In genomic region chr7:92181959-92182612, GRCm38 (mm10) we compare ENCODE assay signal across 7 mouse cellular contexts.
DNase-seq lines count a peak whose midpoint lies in the region; ATAC-seq and TF ChIP-seq lines count a peak whose summit lies in the region.

No protein-coding gene starts in this region.

- no peak for TF ChIP-seq CTCF in cerebellum, adult 2 months (IDR thresholded peaks at IDR 0.05; ENCODE audit: borderline replicate concordance, insufficient read depth, low read depth, low read length)

- H3K27ac ChIP-seq in forebrain, embryonic 11.5 days (ENCODE audit: low read depth, low read length), result no peak overlapping the region
- no peak overlapping the region for H3K27ac ChIP-seq in hindbrain, embryonic 12.5 days
- no peak overlapping the region for H3K27ac ChIP-seq in midbrain, embryonic 15.5 days
- H3K27ac ChIP-seq in cerebellum, adult 2 months (ENCODE audit: insufficient read depth, low read length), result no peak overlapping the region

- peaks cover 9% of the 10 kb centered on the region for H3K4me1 ChIP-seq in forebrain, embryonic 11.5 days (replicated peaks; ENCODE audit: control insufficient read depth, insufficient read depth, low read length)
- peaks cover 18% of the 10 kb centered on the region for H3K4me1 ChIP-seq in hindbrain, embryonic 12.5 days
- peaks cover 20% of the 10 kb centered on the region for H3K4me1 ChIP-seq in midbrain, embryonic 15.5 days
- peaks cover 4% of the 10 kb centered on the region; the same call in 1 of the 2 replicates for H3K4me1 ChIP-seq in cerebellum, adult 2 months (ENCODE audit: control insufficient read depth, insufficient read depth, low read length)

- WGBS in forebrain, embryonic 11.5 days, result 7% methylated on average over 10 of the region's 10 CpGs
- WGBS in hindbrain, embryonic 12.5 days, result 12% methylated on average over 10 of the region's 10 CpGs
- 8% methylated on average over 10 of the region's 10 CpGs for WGBS in midbrain, embryonic 15.5 days
- 74% methylated on average over 10 of the region's 10 CpGs for WGBS in cerebellum, adult 2 months

- no peaks in the 10 kb centered on the region for H3K9me3 ChIP-seq in forebrain, embryonic 11.5 days (ENCODE audit: control insufficient read depth, low read length)
- H3K9me3 ChIP-seq in hindbrain, embryonic 12.5 days (replicated peaks), result no peaks in the 10 kb centered on the region
- H3K9me3 ChIP-seq in midbrain, embryonic 15.5 days, result no peaks in the 10 kb centered on the region

- peak overlapping the region; percentile 18; the same call in 1 of the 2 replicates for H3K4me2 ChIP-seq in forebrain, embryonic 11.5 days (ENCODE audit: low read depth, low read length, severe bottlenecking)
- H3K4me2 ChIP-seq in hindbrain, embryonic 12.5 days (replicated peaks), result peak overlapping the region; percentile 57
- H3K4me2 ChIP-seq in midbrain, embryonic 15.5 days, result peak overlapping the region; percentile 48

- H3K4me3 ChIP-seq in forebrain, embryonic 11.5 days (ENCODE audit: low read depth, low read length), result no peak overlapping the region
- H3K4me3 ChIP-seq in hindbrain, embryonic 12.5 days, result 0 out of 2 replicates have a peak overlapping the region, but pooled peaks have one; percentile 25
- H3K4me3 ChIP-seq in midbrain, embryonic 15.5 days, result no peak overlapping the region
- H3K4me3 ChIP-seq in cerebellum, adult 2 months (replicated peaks; ENCODE audit: insufficient read depth, low read depth, low read length), result no peak overlapping the region

- no peak overlapping the region for H3K9ac ChIP-seq in forebrain, embryonic 11.5 days (ENCODE audit: low read length)
- H3K9ac ChIP-seq in hindbrain, embryonic 12.5 days, result no peak overlapping the region
- H3K9ac ChIP-seq in midbrain, embryonic 15.5 days, result no peak overlapping the region

- no peaks in the 10 kb centered on the region for H3K36me3 ChIP-seq in forebrain, embryonic 11.5 days (ENCODE audit: control insufficient read depth, insufficient read depth, low read length)
- H3K36me3 ChIP-seq in hindbrain, embryonic 12.5 days, result no peaks in the 10 kb centered on the region
- no peaks in the 10 kb centered on the region for H3K36me3 ChIP-seq in midbrain, embryonic 15.5 days (replicated peaks)

- no peak for TF ChIP-seq POLR2A in cerebellum, adult 2 months (IDR thresholded peaks at IDR 0.05; ENCODE audit: borderline replicate concordance, insufficient read depth, low read length)

- peak; percentile 50 for DNase-seq in forebrain, embryonic 11.5 days (ENCODE audit: low spot score)
- no peak for DNase-seq in cerebellum, adult 2 months
- no peak for DNase-seq in cerebellum, adult 18-20 months
- DNase-seq in layer of hippocampus, postnatal 36 days, result no peak

- peak; percentile 88 for ATAC-seq in common myeloid progenitor, adult 5-6 weeks (replicated peaks; ENCODE audit: low read depth, poor library complexity, severe bottlenecking)
- peak; percentile 34 for ATAC-seq in forebrain, embryonic 11.5 days (replicated peaks; ENCODE audit: low FRiP score)
- ATAC-seq in hindbrain, embryonic 12.5 days (ENCODE audit: low FRiP score), result peak; percentile 57; the same call in 1 of the 2 replicates
- peak; percentile 61 for ATAC-seq in midbrain, embryonic 15.5 days (replicated peaks)

- H3K27me3 ChIP-seq in forebrain, embryonic 11.5 days (ENCODE audit: control insufficient read depth, insufficient read depth, low read length), result no peaks in the 10 kb centered on the region
- peaks cover 19% of the 10 kb centered on the region; the same call in 1 of the 2 replicates for H3K27me3 ChIP-seq in hindbrain, embryonic 12.5 days
- H3K27me3 ChIP-seq in midbrain, embryonic 15.5 days (replicated peaks), result 0 out of 2 replicates have a peak, but pooled peaks cover 4% of the 10 kb centered on the region
- no peaks in the 10 kb centered on the region; the same call in 1 of the 2 replicates for H3K27me3 ChIP-seq in cerebellum, adult 2 months (ENCODE audit: control insufficient read depth, insufficient read depth, low read length)

Comparison
In these comparisons a context has a peak if more than half of its experiments do, and no peak if none do; other contexts are left out.
1. ATAC-seq: peak in every context shown above with its lines; median percentile 88 in common myeloid progenitor, adult 5-6 weeks; 61 in midbrain, embryonic 15.5 days; 57 in hindbrain, embryonic 12.5 days; 34 in forebrain, embryonic 11.5 days.